Mouse (Mus musculus) B cell, adult 2 months (primary cell): ENCODE measurements around the gene Slc6a21.
A peak's percentile ranks its signal among the peaks of the same experiment; 100 is the strongest.

Source experiments
- DNase-seq, 2 experiments: peaks; one replicate each; pipeline ENCODE4 v3.0.0; 2022

Slc6a21 gene

GRCm38 (mm10) chr7:45257063-45257840, 20.1 kb upstream of the Slc6a21 start:
- DNase-seq: no peak

DNA sequence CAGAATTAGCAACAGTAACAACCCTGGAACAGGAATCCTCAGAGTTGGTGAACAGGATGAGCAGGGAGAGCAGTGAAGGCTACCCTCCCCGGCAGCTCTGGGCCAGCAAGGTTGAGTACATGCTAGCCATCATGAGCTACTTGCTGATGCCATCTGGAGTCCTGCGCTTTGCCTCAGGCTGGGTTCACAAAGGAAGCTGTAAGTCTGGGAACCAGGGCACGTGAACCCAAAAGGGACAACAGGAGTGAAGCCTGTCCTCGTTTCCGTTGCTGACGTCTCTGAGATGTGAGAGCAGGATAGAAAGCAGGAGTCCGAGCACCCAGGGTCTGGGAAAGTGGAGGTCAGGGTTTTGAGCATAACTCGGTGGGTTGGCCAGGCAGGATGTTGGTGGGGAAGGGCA, 18.0 kb upstream of the Slc6a21 start:
- no peak for DNase-seq

- no peak for DNase-seq
Measured at GRCm38 (mm10) chr7:45262266-45262665, 15.0 kb upstream of the Slc6a21 start.

DNA sequence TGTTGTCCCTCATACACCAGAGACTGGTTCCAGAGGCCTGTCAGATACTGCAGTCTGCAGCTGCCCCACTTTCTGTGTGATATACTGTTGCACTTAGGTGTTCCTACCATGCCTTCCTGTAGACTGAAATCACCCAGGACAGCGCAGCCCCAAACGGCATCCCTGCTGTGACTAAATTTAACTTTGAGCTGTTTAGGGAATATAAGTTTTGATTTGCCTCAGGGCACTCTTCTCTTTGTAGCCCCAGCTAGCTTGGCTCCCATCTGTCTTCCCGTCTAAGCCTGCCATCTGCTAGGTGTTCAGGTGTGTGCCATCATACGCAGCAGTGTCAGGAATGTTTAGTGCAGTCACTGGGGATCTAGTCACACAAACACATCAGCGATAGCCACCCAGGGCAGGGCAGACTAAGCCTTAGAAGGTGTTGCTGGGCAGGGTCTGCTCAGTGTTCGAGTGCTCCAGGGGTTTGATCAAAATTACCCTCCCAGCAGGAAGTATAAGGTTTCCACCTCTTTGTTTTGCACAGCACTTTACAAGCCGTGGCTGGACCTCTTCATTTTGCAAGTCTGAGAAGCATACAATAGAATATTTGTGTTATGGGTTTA, 14.2 kb upstream of the Slc6a21 start:
- DNase-seq: no peak

GRCm38 (mm10) chr7:45264348-45264747, 13.0 kb upstream of the Slc6a21 start:
- DNase-seq: no peak

- no peak for DNase-seq
Measured at GRCm38 (mm10) chr7:45265518-45265917, 11.8 kb upstream of the Slc6a21 start.

DNA sequence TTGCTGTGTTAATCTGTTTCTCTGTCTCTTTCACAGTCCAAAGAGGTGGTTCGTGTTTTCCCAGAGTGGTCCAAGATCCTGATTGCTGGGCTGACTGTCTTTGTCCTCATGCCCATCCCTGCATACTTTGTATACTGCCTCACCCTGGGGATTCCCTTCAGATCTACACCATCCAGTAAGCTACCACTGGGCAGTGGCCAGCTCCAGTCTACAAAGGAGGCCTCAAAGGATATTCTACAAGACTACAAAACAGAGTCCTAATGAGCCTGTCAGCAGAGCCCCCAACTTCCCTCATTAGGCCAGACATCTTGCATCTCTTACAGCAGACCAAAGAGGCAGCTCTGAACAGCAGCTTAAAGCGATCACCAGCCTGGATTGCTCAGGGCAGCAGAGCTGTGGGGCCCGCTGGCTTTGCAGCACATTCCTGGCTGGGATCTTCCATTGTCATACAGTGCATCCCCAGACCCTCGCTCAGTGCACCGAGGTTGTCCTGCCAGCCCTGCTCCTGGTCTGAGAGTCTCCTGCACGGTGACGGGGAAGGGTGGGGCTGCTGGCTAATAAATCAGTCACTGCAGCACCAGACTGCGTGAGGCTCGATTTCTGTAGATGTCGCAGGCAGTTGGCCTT, 4.4 kb upstream of the Slc6a21 start:
- no peak for DNase-seq

DNA sequence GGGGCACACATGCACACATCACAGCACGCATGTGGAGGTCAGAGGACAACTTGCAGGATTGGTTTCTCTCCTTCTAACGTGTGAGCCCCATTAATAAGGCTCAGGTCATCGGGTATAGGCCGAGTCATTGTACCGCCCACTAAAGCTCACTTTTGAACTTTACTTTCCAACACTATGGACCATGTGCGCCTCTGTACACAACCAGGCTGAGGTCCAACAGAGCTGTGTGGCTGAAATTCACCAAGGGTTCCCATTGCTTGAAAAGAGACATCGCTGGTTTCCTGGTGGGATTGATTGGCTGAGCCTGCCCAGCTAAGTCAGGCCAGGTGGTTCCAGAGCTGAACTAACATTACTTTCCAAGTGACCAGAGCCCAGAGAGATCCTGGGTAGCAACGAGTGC, 3.6 kb upstream of the Slc6a21 start:
- no peak for DNase-seq

DNA sequence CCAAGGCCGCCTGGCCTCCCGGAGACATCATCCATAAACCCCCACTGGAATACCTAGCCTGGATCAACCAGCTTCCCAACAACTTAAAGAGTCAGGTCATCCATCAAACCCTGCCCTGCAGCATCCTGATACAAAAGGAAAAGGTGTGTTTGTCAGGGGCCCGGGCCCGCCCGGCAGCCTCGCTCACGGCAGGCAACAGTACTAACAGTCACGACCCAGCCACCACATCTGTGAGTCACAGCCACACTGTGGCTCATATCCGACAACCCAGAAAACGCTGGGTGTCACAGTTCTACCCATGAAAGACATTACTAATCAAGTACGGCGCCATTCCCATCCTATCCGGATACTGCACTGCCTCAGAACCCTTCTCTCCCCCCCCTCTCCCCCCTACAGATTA, 9.2 kb downstream of the Slc6a21 start:
- no peak for DNase-seq

- DNase-seq: no peak
Measured at GRCm38 (mm10) chr7:45296626-45297025, 19.3 kb downstream of the Slc6a21 start.

DNA sequence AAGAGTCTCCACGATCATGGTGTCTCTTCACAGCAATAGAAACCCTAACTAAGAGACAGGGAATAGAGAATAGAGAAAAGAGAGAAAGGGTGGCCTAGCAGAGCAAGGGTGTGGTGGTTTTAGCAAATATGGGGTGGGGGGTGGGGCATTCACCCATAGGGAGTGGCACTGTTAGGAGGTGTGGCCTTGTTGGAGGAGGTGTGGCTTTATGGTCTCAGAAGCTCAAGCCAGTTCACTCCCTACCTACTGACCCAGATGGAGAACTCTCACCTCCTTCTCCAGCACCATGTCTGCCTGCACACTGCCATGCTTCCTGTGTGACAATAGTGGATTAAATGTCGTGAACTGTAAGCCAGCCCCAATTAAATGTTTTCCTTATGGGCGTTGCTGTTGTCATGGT, 20.2 kb downstream of the Slc6a21 start:
- DNase-seq: no peak

- peak; percentile 77 to 81 for DNase-seq
Measured at GRCm38 (mm10) chr7:45299752-45300151, 22.4 kb downstream of the Slc6a21 start.

DNA sequence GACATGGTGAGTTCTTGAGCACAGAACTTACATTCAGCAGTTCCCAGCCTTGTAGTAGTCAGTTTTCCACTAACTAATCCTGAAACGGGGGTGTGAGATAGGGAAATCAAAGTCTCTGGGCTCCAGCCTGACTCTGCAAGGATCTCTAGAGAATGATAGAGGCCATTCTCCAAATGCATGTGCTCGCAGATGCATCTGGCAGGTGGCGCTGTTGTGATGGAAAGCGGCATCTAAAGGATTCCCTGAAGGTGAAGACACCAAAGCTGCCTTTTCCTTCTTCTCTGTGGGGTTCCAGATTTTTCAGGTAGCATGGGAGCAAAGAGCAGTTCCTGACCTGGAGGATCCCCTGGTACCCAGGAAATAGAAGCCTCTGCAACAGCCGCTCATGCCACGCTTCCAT, 23.0 kb downstream of the Slc6a21 start:
- peak; percentile 35 to 37 for DNase-seq

GRCm38 (mm10) chr7:45302626-45303025, 25.3 kb downstream of the Slc6a21 start:
- DNase-seq: no peak

- DNase-seq: no peak
Measured at GRCm38 (mm10) chr7:45304869-45305268, 27.6 kb downstream of the Slc6a21 start.

GRCm38 (mm10) chr7:45305275-45305674, 28.0 kb downstream of the Slc6a21 start:
- DNase-seq: peak; percentile 62 to 65

DNA sequence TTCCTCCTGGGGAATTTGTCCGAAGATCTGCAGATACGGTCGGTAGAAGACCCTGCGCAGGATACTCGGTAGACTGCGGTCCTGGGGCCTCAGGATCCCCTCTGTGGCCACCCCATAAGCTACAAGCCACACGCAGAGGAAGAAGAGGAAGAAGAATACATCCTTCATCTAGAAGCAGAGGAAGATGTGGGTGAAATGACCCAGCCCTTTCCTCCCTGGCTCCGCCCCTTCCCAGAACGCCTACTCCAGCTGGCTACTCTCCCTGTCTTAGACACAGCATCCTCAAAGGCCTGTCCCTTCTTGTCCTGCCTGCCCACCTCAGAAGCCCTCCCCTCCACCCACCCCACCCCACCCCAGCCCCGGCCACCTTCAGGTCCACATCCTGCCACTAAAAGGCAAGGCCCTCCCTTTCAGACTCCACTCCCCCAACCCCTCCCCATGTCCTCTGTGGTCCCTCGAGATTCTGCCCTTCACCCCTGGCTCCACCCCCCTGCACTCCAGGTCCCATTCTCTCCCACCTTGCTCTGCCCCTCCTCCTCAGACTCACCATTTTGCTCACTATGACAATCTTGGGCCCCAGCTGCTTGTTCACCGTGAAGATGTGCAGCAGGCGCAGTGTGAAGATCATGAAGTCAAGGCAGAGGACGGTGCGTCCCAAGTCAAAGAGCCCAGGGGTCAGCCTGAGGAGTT, 31.4 kb downstream of the Slc6a21 start:
- no peak for DNase-seq

- peak; percentile 70 to 75 for DNase-seq
Measured at GRCm38 (mm10) chr7:45309455-45309854, 32.1 kb downstream of the Slc6a21 start.

GRCm38 (mm10) chr7:45312023-45312422, 34.7 kb downstream of the Slc6a21 start:
- no peak for DNase-seq

GRCm38 (mm10) chr7:45312686-45313453, 35.6 kb downstream of the Slc6a21 start:
- no peak for DNase-seq

DNA sequence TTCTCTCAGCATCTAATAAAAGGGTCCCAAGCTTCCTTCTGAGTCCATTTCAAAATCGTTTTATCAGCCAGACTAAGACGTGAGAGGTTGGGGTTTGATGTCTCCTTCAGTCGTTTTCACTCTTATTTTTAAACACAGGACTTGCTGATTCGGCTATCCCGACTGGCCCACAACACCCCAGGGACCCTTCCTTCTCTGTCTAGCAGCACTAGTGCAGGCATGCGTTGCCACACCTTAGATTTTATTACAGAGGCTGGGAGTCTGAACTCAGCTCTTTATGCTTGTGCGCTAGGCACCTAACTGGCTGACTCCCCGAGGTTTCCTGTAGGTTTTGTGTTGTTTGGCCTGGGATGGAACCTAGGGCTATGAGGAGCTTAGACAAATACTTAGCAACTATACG, 36.2 kb downstream of the Slc6a21 start:
- no peak for DNase-seq

GRCm38 (mm10) chr7:45315182-45315701, 37.9 kb downstream of the Slc6a21 start:
- DNase-seq: no peak

DNA sequence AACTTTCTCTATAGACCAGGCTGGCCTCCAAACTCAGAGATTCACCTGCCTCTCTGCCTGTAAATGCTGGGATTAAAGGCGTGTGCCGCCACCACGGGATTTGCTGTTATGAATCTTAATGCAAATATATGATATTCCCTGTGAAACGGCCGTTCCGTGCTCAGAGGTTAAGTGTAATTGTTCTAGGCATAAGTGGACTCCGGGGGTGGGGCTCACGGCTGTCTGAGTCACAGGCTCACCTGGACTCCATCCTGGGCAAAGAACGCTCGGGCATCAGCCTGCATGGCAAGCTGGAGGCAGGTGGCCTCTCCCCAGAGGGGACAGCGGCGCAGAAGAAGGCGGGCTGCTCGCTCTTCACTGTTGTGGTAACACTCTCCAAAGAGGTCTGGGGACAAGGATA, 39.2 kb downstream of the Slc6a21 start:
- no peak for DNase-seq
